ENCODE assay signal across 9 mouse cellular contexts in the genomic region with DNA sequence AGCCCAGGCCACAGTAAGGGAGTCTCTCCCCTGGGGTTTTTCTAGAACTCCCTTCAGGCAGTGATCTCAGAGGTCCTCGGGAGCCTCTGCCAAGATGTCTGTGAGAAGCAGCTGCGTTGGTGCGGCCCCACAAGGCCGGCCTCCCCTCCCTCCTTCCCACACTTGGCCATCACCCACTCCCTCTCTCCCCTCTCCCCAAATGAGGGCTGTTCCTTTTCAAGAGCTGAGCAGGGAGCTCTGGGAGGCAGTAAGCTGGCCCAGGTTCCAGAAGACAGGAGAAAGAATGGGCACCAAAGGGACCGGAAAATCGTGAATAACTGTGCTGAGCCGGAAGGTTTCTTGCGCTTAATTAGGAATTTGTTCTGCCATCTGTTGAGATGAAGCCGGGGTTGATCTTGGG. TPM values are rescaled to one million over a fixed set of nuclear protein-coding genes. Genes with fewer than 3 reads are reported as not detected.
A peak's percentile ranks its signal among the peaks of the same experiment; 100 is the strongest.
DNase-seq lines count a peak whose midpoint lies in the region; ATAC-seq and TF ChIP-seq lines count a peak whose summit lies in the region.
"Had no signal": no experiment of that assay in that cellular context is flagged by ENCODE, and none has a peak within 500 bp of the region (broad histone marks: within the 10 kb centered on the region; RNA-seq: fewer than 3 reads in every experiment).

No protein-coding gene starts in this region.

- TF ChIP-seq POLR2A in kidney, adult 2 months (IDR thresholded peaks at IDR 0.05; ENCODE audit: low read depth, low read length), result no peak

- no peaks in the 10 kb centered on the region for H3K27me3 ChIP-seq in kidney, adult 2 months (replicated peaks; ENCODE audit: control insufficient read depth, insufficient read depth, low read length)
- peaks cover 24% of the 10 kb centered on the region for H3K27me3 ChIP-seq in midbrain, embryonic 12.5 days
- no peaks in the 10 kb centered on the region; the same call in 1 of the 2 replicates for H3K27me3 ChIP-seq in midbrain, embryonic 15.5 days (replicated peaks)
- H3K27me3 ChIP-seq in embryonic facial prominence, embryonic 13.5 days, result peaks cover 6% of the 10 kb centered on the region; the same call in 1 of the 2 replicates
- no peaks in the 10 kb centered on the region for H3K27me3 ChIP-seq in midbrain, embryonic 16.5 days (ENCODE audit: control insufficient read depth, insufficient read depth, low read depth, low read length)

- H3K9ac ChIP-seq in midbrain, embryonic 12.5 days (replicated peaks), result no peak overlapping the region
- H3K9ac ChIP-seq in midbrain, embryonic 15.5 days, result no peak overlapping the region
- peak overlapping the region; percentile 44; the same call in 1 of the 2 replicates for H3K9ac ChIP-seq in embryonic facial prominence, embryonic 13.5 days
- H3K9ac ChIP-seq in midbrain, embryonic 16.5 days (ENCODE audit: low read depth, low read length), result 0 out of 2 replicates have a peak overlapping the region, but pooled peaks have one; percentile 6

- WGBS in kidney, adult 2 months, result 59% methylated on average over 9 of the region's 9 CpGs
- WGBS in midbrain, embryonic 12.5 days, result 42% methylated on average over 9 of the region's 9 CpGs
- 24% methylated on average over 9 of the region's 9 CpGs for WGBS in midbrain, embryonic 15.5 days
- 46% methylated on average over 9 of the region's 9 CpGs for WGBS in embryonic facial prominence, embryonic 13.5 days
- 30% methylated on average over 9 of the region's 9 CpGs for WGBS in midbrain, embryonic 16.5 days

- no peak overlapping the region for H3K4me3 ChIP-seq in kidney, adult 2 months (ENCODE audit: insufficient read depth, low read depth, low read length)
- no peak overlapping the region for H3K4me3 ChIP-seq in midbrain, embryonic 12.5 days
- no peak overlapping the region for H3K4me3 ChIP-seq in midbrain, embryonic 15.5 days
- H3K4me3 ChIP-seq in embryonic facial prominence, embryonic 13.5 days, result no peak overlapping the region
- H3K4me3 ChIP-seq in midbrain, embryonic 16.5 days (ENCODE audit: low read depth, low read length), result no peak overlapping the region

- ATAC-seq in midbrain, embryonic 12.5 days (ENCODE audit: low FRiP score, low read depth), result no peak
- ATAC-seq in midbrain, embryonic 15.5 days (replicated peaks), result no peak
- ATAC-seq in embryonic facial prominence, embryonic 13.5 days (ENCODE audit: insufficient number of reproducible peaks, insufficient read depth, low FRiP score, low TSS enrichment, low read depth), result no peak
- ATAC-seq in midbrain, embryonic 16.5 days, result no peak

- H3K27ac ChIP-seq in kidney, adult 2 months (ENCODE audit: insufficient read depth, low read depth, low read length), result peak overlapping the region; percentile 65
- H3K27ac ChIP-seq in midbrain, embryonic 12.5 days (replicated peaks), result peak overlapping the region; percentile 22; the same call in 1 of the 2 replicates
- no peak overlapping the region for H3K27ac ChIP-seq in midbrain, embryonic 15.5 days
- peak overlapping the region; percentile 33; the same call in 1 of the 2 replicates for H3K27ac ChIP-seq in embryonic facial prominence, embryonic 13.5 days
- H3K27ac ChIP-seq in midbrain, embryonic 16.5 days (ENCODE audit: low read length), result 0 out of 2 replicates have a peak overlapping the region, but pooled peaks have one; percentile 10

- 0 out of 2 replicates have a peak overlapping the region, but pooled peaks have one; percentile 5 for H3K4me2 ChIP-seq in midbrain, embryonic 12.5 days (replicated peaks)
- no peak overlapping the region for H3K4me2 ChIP-seq in midbrain, embryonic 15.5 days
- H3K4me2 ChIP-seq in embryonic facial prominence, embryonic 13.5 days, result peak overlapping the region; percentile 9; the same call in 1 of the 2 replicates
- H3K4me2 ChIP-seq in midbrain, embryonic 16.5 days (ENCODE audit: low read length), result no peak overlapping the region

- H3K4me1 ChIP-seq in kidney, adult 2 months (ENCODE audit: control insufficient read depth, insufficient read depth, low read length), result peaks cover 5% of the 10 kb centered on the region; the same call in 1 of the 2 replicates
- H3K4me1 ChIP-seq in midbrain, embryonic 12.5 days, result peaks cover 80% of the 10 kb centered on the region
- H3K4me1 ChIP-seq in midbrain, embryonic 15.5 days, result peaks cover 62% of the 10 kb centered on the region
- H3K4me1 ChIP-seq in embryonic facial prominence, embryonic 13.5 days, result peaks cover 32% of the 10 kb centered on the region
- peaks cover 39% of the 10 kb centered on the region for H3K4me1 ChIP-seq in midbrain, embryonic 16.5 days (ENCODE audit: control insufficient read depth, insufficient read depth, low read length)

- no peak for DNase-seq in kidney, adult 2 months
- no peak for DNase-seq in kidney, adult 11 months
- DNase-seq in spleen, adult 18-20 months, result no peak
- no peak for DNase-seq in lung, postnatal 14 days
- DNase-seq: lung, adult 18-20 months had no signal

- H3K9me3 ChIP-seq in midbrain, embryonic 12.5 days, result no peaks in the 10 kb centered on the region
- H3K9me3 ChIP-seq in midbrain, embryonic 15.5 days, result no peaks in the 10 kb centered on the region
- H3K9me3 ChIP-seq in embryonic facial prominence, embryonic 13.5 days, result no peaks in the 10 kb centered on the region
- no peaks in the 10 kb centered on the region for H3K9me3 ChIP-seq in midbrain, embryonic 16.5 days (replicated peaks; ENCODE audit: control insufficient read depth, low read length, poor library complexity, severe bottlenecking)

- no peaks in the 10 kb centered on the region for H3K36me3 ChIP-seq in kidney, adult 2 months (ENCODE audit: control insufficient read depth, insufficient read depth, low read length)
- no peaks in the 10 kb centered on the region for H3K36me3 ChIP-seq in midbrain, embryonic 12.5 days
- H3K36me3 ChIP-seq in midbrain, embryonic 15.5 days (replicated peaks), result no peaks in the 10 kb centered on the region
- H3K36me3 ChIP-seq in embryonic facial prominence, embryonic 13.5 days, result 0 out of 2 replicates have a peak, but pooled peaks cover 3% of the 10 kb centered on the region
- H3K36me3 ChIP-seq in midbrain, embryonic 16.5 days (ENCODE audit: control insufficient read depth, insufficient read depth, low read length), result no peaks in the 10 kb centered on the region

- no peak for TF ChIP-seq CTCF in kidney, adult 2 months (conservative IDR thresholded peaks at IDR 0.05; ENCODE audit: insufficient read depth, insufficient read length, low read depth, low read length)

RNA-seq across cellular contexts. Expression of gene Grin2c, which starts 35.1 kb away (rescaled TPM):
- polyA plus RNA-seq in kidney, adult 2 months (2012; rRNA removed), result 0.34 and 0.42 TPM in 2 replicates
- 0.06 and 0.17 TPM in 2 replicates for polyA plus RNA-seq in midbrain, embryonic 12.5 days (2016; fragmentation: Nextera tagmentation; extraction: Ambion mirVana)
- 0.21 and 0.26 TPM in 2 replicates for polyA plus RNA-seq in midbrain, embryonic 15.5 days (2015; fragmentation: Nextera tagmentation; extraction: Ambion mirVana)
- not detected in 2 replicates for polyA plus RNA-seq in embryonic facial prominence, embryonic 13.5 days (2015; fragmentation: Nextera tagmentation; extraction: Ambion mirVana)
- polyA plus RNA-seq in midbrain, embryonic 16.5 days (2015; fragmentation: Nextera tagmentation; extraction: Ambion mirVana), result 0.18 and 0.31 TPM in 2 replicates

RNA-seq across cellular contexts. Expression of gene Nat9, which starts 44.3 kb away (rescaled TPM):
- 32.4 and 35.3 TPM in 2 replicates for polyA plus RNA-seq in kidney, adult 2 months (2012; rRNA removed)
- polyA plus RNA-seq in midbrain, embryonic 12.5 days (2016; fragmentation: Nextera tagmentation; extraction: Ambion mirVana), result 18.5 and 19.2 TPM in 2 replicates
- 22.5 and 25.5 TPM in 2 replicates for polyA plus RNA-seq in midbrain, embryonic 15.5 days (2015; fragmentation: Nextera tagmentation; extraction: Ambion mirVana)
- 21.2 and 23.9 TPM in 2 replicates for polyA plus RNA-seq in embryonic facial prominence, embryonic 13.5 days (2015; fragmentation: Nextera tagmentation; extraction: Ambion mirVana)
- polyA plus RNA-seq in midbrain, embryonic 16.5 days (2015; fragmentation: Nextera tagmentation; extraction: Ambion mirVana), result 23.2 and 23.9 TPM in 2 replicates

RNA-seq across cellular contexts. Expression of gene Tmem104, which starts 44.6 kb away (rescaled TPM):
- 13.0 and 14.8 TPM in 2 replicates for polyA plus RNA-seq in kidney, adult 2 months (2012; rRNA removed)
- 7.9 and 9.2 TPM in 2 replicates for polyA plus RNA-seq in midbrain, embryonic 12.5 days (2016; fragmentation: Nextera tagmentation; extraction: Ambion mirVana)
- polyA plus RNA-seq in midbrain, embryonic 15.5 days (2015; fragmentation: Nextera tagmentation; extraction: Ambion mirVana), result 12.6 and 15.3 TPM in 2 replicates
- 11.9 and 13.9 TPM in 2 replicates for polyA plus RNA-seq in embryonic facial prominence, embryonic 13.5 days (2015; fragmentation: Nextera tagmentation; extraction: Ambion mirVana)
- polyA plus RNA-seq in midbrain, embryonic 16.5 days (2015; fragmentation: Nextera tagmentation; extraction: Ambion mirVana), result 12.5 and 14.9 TPM in 2 replicates

RNA-seq across cellular contexts. Expression of gene Fdxr, which starts 44.9 kb away (rescaled TPM):
- polyA plus RNA-seq in kidney, adult 2 months (2012; rRNA removed), result 18.0 and 21.0 TPM in 2 replicates
- 15.9 and 18.4 TPM in 2 replicates for polyA plus RNA-seq in midbrain, embryonic 12.5 days (2016; fragmentation: Nextera tagmentation; extraction: Ambion mirVana)
- 21.5 and 22.1 TPM in 2 replicates for polyA plus RNA-seq in midbrain, embryonic 15.5 days (2015; fragmentation: Nextera tagmentation; extraction: Ambion mirVana)
- 14.5 and 15.3 TPM in 2 replicates for polyA plus RNA-seq in embryonic facial prominence, embryonic 13.5 days (2015; fragmentation: Nextera tagmentation; extraction: Ambion mirVana)
- 19.7 and 23.4 TPM in 2 replicates for polyA plus RNA-seq in midbrain, embryonic 16.5 days (2015; fragmentation: Nextera tagmentation; extraction: Ambion mirVana)

Comparison
In these comparisons a context has a peak if more than half of its experiments do, and no peak if none do; other contexts are left out.
1. H3K4me2 ChIP-seq: peak in midbrain, embryonic 12.5 days (single experiment) and embryonic facial prominence, embryonic 13.5 days (single experiment); none in midbrain, embryonic 15.5 days (single experiment) and midbrain, embryonic 16.5 days (single experiment).
2. H3K9ac ChIP-seq: peak in embryonic facial prominence, embryonic 13.5 days (single experiment) and midbrain, embryonic 16.5 days (single experiment); none in midbrain, embryonic 12.5 days (single experiment) and midbrain, embryonic 15.5 days (single experiment).